Mouse (Mus musculus) left cerebral cortex, postnatal 4 days (tissue): ENCODE measurements around the gene Polr2c. TPM values are rescaled to one million over a fixed set of nuclear protein-coding genes. Genes with fewer than 3 reads are reported as not detected.
"Not testable (repeated sequence)": the region's sequence is repeated elsewhere in the genome, so short reads cannot be mapped to it uniquely, and the experiment has no call there.

ENCODE experiments used
- DNase-seq: peaks from one replicate; pipeline ENCODE4 v3.0.0-alpha.2; 2022
- intact Hi-C: fragments of 180-260 bp; cut with DNase I; formaldehyde crosslinking; loops from one replicate; pipeline ENCODE4 v1.15.1; 2025
- total RNA-seq, 2 experiments: library from RNA; stranded (reverse); gene quantifications; 2 replicates each; pipeline ENCODE4 v1.2.3; 2021

Gene Polr2c
- total RNA-seq, 2 experiments from 2014 or later, result 53.6 to 63.3 TPM

GRCm38 (mm10) chr8:94837662-94838574, 19.3 kb upstream of the Polr2c start, which contains the start of the genes Coq9 and Ciapin1:
TSS of gene Coq9 (plus strand) at chr8:94838321.
TSS of gene Ciapin1 (minus strand) at chr8:94838358.
- intact Hi-C loops, result no loop called here
- peak; percentile 96 for DNase-seq

GRCm38 (mm10) chr8:94838600-94838999, 18.6 kb upstream of the Polr2c start:
- peak; percentile 75 for DNase-seq
- intact Hi-C loops, result no loop called here

GRCm38 (mm10) chr8:94841183-94841582, 16.1 kb upstream of the Polr2c start:
- intact Hi-C loops, result no loop called here
- no peak for DNase-seq

- intact Hi-C loops, result no loop called here
- DNase-seq, result no peak
Observed at GRCm38 (mm10) chr8:94850049-94850448, 7.2 kb upstream of the Polr2c start.

- DNase-seq, intact Hi-C loops: not testable (repeated sequence)
Observed at GRCm38 (mm10) chr8:94854761-94855160, 2.5 kb upstream of the Polr2c start.

GRCm38 (mm10) chr8:94857011-94857345, 272 bp upstream of the Polr2c start:
- no peak for DNase-seq
- intact Hi-C loops, result no loop called here

- peak; percentile 64 for DNase-seq
- intact Hi-C loops, result no loop called here
Observed at GRCm38 (mm10) chr8:94861352-94861910, 4.2 kb downstream of the Polr2c start.

- DNase-seq, result no peak
Observed at GRCm38 (mm10) chr8:94862487-94863220, 5.4 kb downstream of the Polr2c start.

GRCm38 (mm10) chr8:94863897-94864673, 6.8 kb downstream of the Polr2c start:
- intact Hi-C loops, result no loop called here
- DNase-seq, result no peak

More at GRCm38 (mm10) chr8:94862487-94863220, 5.4 kb downstream of the Polr2c start:
- intact Hi-C loops, result no loop called here

GRCm38 (mm10) chr8:94865292-94865691, 8.0 kb downstream of the Polr2c start:
- intact Hi-C loops, result no loop called here
- DNase-seq, result no peak

- no peak for DNase-seq
- intact Hi-C loops, result no loop called here
Observed at GRCm38 (mm10) chr8:94866921-94867320, 9.7 kb downstream of the Polr2c start.

GRCm38 (mm10) chr8:94869146-94869545, 11.9 kb downstream of the Polr2c start:
- intact Hi-C loops, result no loop called here

GRCm38 (mm10) chr8:94870003-94870402, 12.8 kb downstream of the Polr2c start:
- intact Hi-C loops, result loop anchor here (5.0 kb wide), 1 partner anchor 42 kb away; no protein-coding TSS in a partner anchor
- no peak for DNase-seq

More at GRCm38 (mm10) chr8:94869146-94869545, 11.9 kb downstream of the Polr2c start:
- no peak for DNase-seq

- intact Hi-C loops, result loop anchor here (5.0 kb wide), 1 partner anchor 42 kb away; no protein-coding TSS in a partner anchor
Observed at GRCm38 (mm10) chr8:94870474-94871107, 13.3 kb downstream of the Polr2c start.

GRCm38 (mm10) chr8:94871108-94871894, 14.1 kb downstream of the Polr2c start:
- intact Hi-C loops, result loop anchor here (5.0 kb wide), 1 partner anchor 41 kb away; no protein-coding TSS in a partner anchor

More at GRCm38 (mm10) chr8:94870474-94871107, 13.3 kb downstream of the Polr2c start:
- peak; percentile 90 for DNase-seq

GRCm38 (mm10) chr8:94872156-94872555, 14.9 kb downstream of the Polr2c start:
- intact Hi-C loops, result loop anchor here (5.0 kb wide), 1 partner anchor 40 kb away; no protein-coding TSS in a partner anchor
- DNase-seq, result peak; percentile 54

More at GRCm38 (mm10) chr8:94871108-94871894, 14.1 kb downstream of the Polr2c start:
- peak; percentile 81 for DNase-seq

GRCm38 (mm10) chr8:94872576-94872975, 15.3 kb downstream of the Polr2c start:
- intact Hi-C loops, result loop anchor here (5.0 kb wide), 1 partner anchor 40 kb away; no protein-coding TSS in a partner anchor

GRCm38 (mm10) chr8:94874358-94874757, 17.1 kb downstream of the Polr2c start:
- intact Hi-C loops, result loop anchor here (5.0 kb wide), 1 partner anchor 38 kb away; no protein-coding TSS in a partner anchor
- peak; percentile 67 for DNase-seq

More at GRCm38 (mm10) chr8:94872576-94872975, 15.3 kb downstream of the Polr2c start:
- DNase-seq, result no peak
